Mouse (Mus musculus) B cell, adult 2 months (primary cell): ENCODE data around the gene Homer2.

Source experiments
- DNase-seq, 2 experiments: peaks; one replicate each; pipeline ENCODE4 v3.0.0; 2022

The Homer2 gene

GRCm38 (mm10) chr7:81649270-81649669 lies 58.1 kb downstream of the Homer2 start:
- DNase-seq = no peak

- no peak for DNase-seq
Observed at GRCm38 (mm10) chr7:81647959-81648358, 59.4 kb downstream of the Homer2 start.

GRCm38 (mm10) chr7:81644551-81645235 lies 62.6 kb downstream of the Homer2 start:
- DNase-seq = no peak

GRCm38 (mm10) chr7:81641101-81641500 lies 66.2 kb downstream of the Homer2 start:
- no peak for DNase-seq

- DNase-seq = no peak
Observed at GRCm38 (mm10) chr7:81632586-81632985, 74.7 kb downstream of the Homer2 start.

- no peak for DNase-seq
Observed at GRCm38 (mm10) chr7:81631261-81631660, 76.1 kb downstream of the Homer2 start.

GRCm38 (mm10) chr7:81626460-81626859 lies 80.9 kb downstream of the Homer2 start:
- DNase-seq = peak; percentile 58 to 59

GRCm38 (mm10) chr7:81623767-81624166 lies 83.6 kb downstream of the Homer2 start:
- no peak for DNase-seq

GRCm38 (mm10) chr7:81622793-81623192 lies 84.5 kb downstream of the Homer2 start:
- DNase-seq = no peak

GRCm38 (mm10) chr7:81615031-81615430 lies 92.3 kb downstream of the Homer2 start:
- no peak for DNase-seq

GRCm38 (mm10) chr7:81612856-81613635 lies 94.3 kb downstream of the Homer2 start:
- no peak for DNase-seq

- peak in 1 of 2 experiments; percentile 5 for DNase-seq
Observed at GRCm38 (mm10) chr7:81610125-81610524, 97.2 kb downstream of the Homer2 start.

- DNase-seq = no peak
Observed at GRCm38 (mm10) chr7:81606452-81606851, 100.9 kb downstream of the Homer2 start.

GRCm38 (mm10) chr7:81605489-81605888 lies 101.8 kb downstream of the Homer2 start:
- DNase-seq = no peak

GRCm38 (mm10) chr7:81604991-81605390 lies 102.3 kb downstream of the Homer2 start:
- DNase-seq = no peak

- no peak for DNase-seq
Observed at GRCm38 (mm10) chr7:81599379-81600280, 107.7 kb downstream of the Homer2 start.

GRCm38 (mm10) chr7:81597660-81598059 lies 109.7 kb downstream of the Homer2 start:
- DNase-seq = no peak

- DNase-seq = no peak
Observed at GRCm38 (mm10) chr7:81596086-81596485, 111.2 kb downstream of the Homer2 start.

- DNase-seq = no peak
Observed at GRCm38 (mm10) chr7:81595056-81595455, 112.3 kb downstream of the Homer2 start.

- DNase-seq = no peak
Observed at GRCm38 (mm10) chr7:81593387-81593786, 113.9 kb downstream of the Homer2 start.

GRCm38 (mm10) chr7:81592686-81593085 lies 114.6 kb downstream of the Homer2 start:
- DNase-seq = no peak

GRCm38 (mm10) chr7:81587238-81587637 lies 120.1 kb downstream of the Homer2 start:
- DNase-seq = no peak

- DNase-seq = no peak
Observed at GRCm38 (mm10) chr7:81585326-81585725, 122.0 kb downstream of the Homer2 start.
